Mouse (Mus musculus) layer of hippocampus, adult 18-20 months (tissue): ENCODE results near the gene Selenom. TPM values are rescaled to one million over a fixed set of nuclear protein-coding genes. Genes with fewer than 3 reads are reported as not detected.

Experiments used
- DNase-seq, 2 experiments: peaks; one replicate each; pipeline ENCODE4 v3.0.0; 2022; ENCODE audit warnings: low spot score in 2 of 2
- total RNA-seq, 2 experiments: library from RNA; stranded (reverse); gene quantifications; 2 replicates each; pipeline ENCODE4 v1.2.3; 2021

The Selenom gene
- total RNA-seq, 2 experiments from 2014 or later: 194 to 199 TPM

GRCm38 (mm10) chr11:3547969-3548368 lies 33.5 kb downstream of the Selenom start:
- no peak for DNase-seq

DNA sequence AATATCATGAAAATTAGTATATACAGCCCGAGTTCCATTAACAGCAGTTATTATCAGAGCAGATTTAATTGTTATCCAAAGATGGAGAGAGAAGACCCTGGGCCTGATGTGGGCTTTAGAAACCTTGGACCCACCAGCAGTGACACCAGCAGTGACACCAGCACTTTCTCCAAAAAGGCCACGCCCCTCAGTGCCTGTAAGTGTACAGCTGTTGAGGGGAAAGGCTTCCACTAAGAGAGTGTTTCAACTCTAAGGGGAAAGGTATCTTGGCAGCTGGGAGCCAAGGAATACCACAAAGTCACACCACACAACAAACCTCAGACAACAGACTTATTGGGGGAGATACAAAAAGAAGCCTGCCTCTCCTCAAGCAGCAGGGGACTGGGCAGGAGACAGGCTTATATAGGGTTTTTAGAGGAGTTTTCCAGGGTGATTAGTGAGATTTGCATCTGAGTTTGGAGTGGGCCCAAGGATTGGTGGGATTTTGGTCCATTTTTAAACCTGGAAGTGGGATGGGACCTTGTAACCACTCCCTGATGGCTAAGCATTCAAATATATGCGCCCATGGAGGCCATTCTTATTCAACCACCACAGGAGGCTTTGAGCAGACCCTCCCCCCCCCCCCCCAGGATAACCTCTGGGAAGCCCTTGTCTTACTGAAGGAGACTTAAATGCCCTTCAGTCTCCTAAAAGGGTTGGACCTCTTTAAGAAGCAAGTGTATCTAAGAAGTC lies 34.2 kb downstream of the Selenom start:
- no peak for DNase-seq

- DNase-seq: no peak
These were observed 35.3 kb downstream of the Selenom start for GRCm38 (mm10) chr11:3549791-3550190.

GRCm38 (mm10) chr11:3554976-3555375 lies 40.5 kb downstream of the Selenom start:
- DNase-seq: no peak

- no peak for DNase-seq
These were observed 43.4 kb downstream of the Selenom start for GRCm38 (mm10) chr11:3557852-3558251.

DNA sequence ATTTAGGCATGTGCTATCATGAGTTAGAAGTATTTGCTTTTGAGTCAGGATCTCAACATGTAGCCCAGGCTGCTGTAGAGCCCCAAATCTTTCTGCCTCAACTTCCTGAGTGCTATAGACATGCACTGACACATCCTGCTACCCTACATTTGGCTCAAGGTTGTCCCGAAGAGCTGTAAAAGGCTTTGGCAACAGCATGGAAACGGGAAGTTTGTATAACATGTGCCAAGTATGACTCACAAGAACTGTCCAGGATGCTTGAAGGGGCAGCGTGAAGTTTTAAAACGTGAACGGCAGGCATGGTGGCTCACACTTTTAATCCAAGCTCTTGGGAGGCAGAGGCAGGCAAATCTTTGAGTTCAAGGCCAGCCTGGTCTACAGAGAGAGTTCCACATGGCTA lies 45.7 kb downstream of the Selenom start:
- no peak for DNase-seq

DNA sequence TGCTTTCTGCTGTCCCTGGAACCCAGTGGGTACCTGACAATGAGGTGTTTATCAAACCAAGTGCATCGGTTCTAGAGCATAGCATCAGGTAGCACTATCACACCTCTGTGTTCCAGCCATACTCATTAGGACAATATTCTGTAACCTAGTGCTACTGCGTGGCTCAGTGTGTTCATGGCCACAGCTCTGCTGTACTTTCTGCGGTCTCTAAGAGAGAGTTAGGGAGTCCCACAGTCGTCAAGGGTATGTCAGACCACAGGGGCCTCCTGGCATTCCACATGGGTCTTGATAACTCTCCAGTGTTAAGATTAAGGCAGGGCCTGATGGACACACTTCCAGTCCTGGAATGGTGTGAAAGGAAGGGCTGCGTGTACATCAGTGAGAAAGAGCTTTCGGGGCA lies 49.4 kb downstream of the Selenom start:
- no peak for DNase-seq

DNA sequence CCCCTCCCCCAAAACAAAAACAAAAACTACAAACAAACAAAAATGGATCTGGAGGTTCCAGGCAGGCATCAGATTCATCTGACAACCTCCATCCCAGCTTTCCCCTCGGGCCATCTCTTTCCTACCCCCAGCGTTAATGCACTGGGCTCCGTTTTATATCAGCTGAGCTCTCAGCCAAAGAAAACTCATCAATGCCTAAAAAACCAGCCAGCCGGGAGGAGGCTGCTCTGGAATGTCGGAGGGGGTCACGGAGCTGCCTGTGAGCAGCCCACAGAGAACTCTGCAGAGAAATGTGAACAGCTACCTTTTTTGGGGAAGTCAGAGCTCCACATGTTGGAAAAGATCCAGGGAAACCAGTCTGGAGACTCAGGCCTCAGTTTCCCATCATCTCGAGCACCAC lies 50.0 kb downstream of the Selenom start:
- no peak for DNase-seq

GRCm38 (mm10) chr11:3566018-3566417 lies 51.5 kb downstream of the Selenom start:
- no peak for DNase-seq

Other genes with a start within 250 kb of the Selenom start
- gene Drg1, start 248.3 kb upstream of the Selenom start, total RNA-seq: 10 to 100 TPM; 92.5 to 93.4 TPM
- gene Patz1, start 225.8 kb upstream of the Selenom start, total RNA-seq: 10 to 100 TPM; 50.6 to 51.5 TPM
- gene Pik3ip1, start 184.3 kb upstream of the Selenom start, total RNA-seq: 10 to 100 TPM; 41.6 to 46.5 TPM
- 10 to 100 TPM; 90.1 to 97.5 TPM for gene Limk2, start 105.5 kb upstream of the Selenom start, total RNA-seq
- gene Rnf185, start 62.3 kb upstream of the Selenom start, total RNA-seq: 10 to 100 TPM; 30.2 to 32.2 TPM
- 1 to 10 TPM; 2.3 to 2.9 TPM for gene Pla2g3, start 26.4 kb upstream of the Selenom start, total RNA-seq
- gene Inpp5j, start 9.9 kb upstream of the Selenom start, total RNA-seq: 10 to 100 TPM; 79.2 to 82.5 TPM
- gene Smtn, start 25.9 kb downstream of the Selenom start, total RNA-seq: 1 to 10 TPM; 7.7 to 8.2 TPM
- 10 to 100 TPM; 35.9 to 37.0 TPM for gene Morc2a, start 134.5 kb downstream of the Selenom start, total RNA-seq